Mouse (Mus musculus): ENCODE measurements at regions not wholly inside any gene's neighbourhood (a gene's known extent, or its start where the extent isn't known, plus 50 kb on each side); places are given as distances from the start of the nearest gene placed in this dataset.

- DNase-seq (ENCODE audit: low read depth, low spot score): peak; percentile 8
Observed at GRCm38 (mm10) chr15:14418532-14418931, 1245.1 kb upstream of the Cdh6 start.

GRCm38 (mm10) chr15:14385347-14385746 is 1211.9 kb upstream of the Cdh6 start:
- DNase-seq (ENCODE audit: low read depth, low spot score): no peak

- no peak for DNase-seq (ENCODE audit: low read depth, low spot score)
Observed at GRCm38 (mm10) chr15:14378340-14378739, 1204.9 kb upstream of the Cdh6 start.
